Mouse (Mus musculus) heart, embryonic 16.5 days (tissue): ENCODE data around the gene Troap. TPM values are rescaled to one million over a fixed set of nuclear protein-coding genes. Genes with fewer than 3 reads are reported as not detected.

Experiments used
- ATAC-seq: fragments of 200-750 bp; cut with Nextera tagmentation; replicated peaks from 2 replicates; pipeline ENCODE4 v1.8.0; 2017; ENCODE audit warnings: moderate number of reproducible peaks; ENCODE audit not compliant: insufficient read depth, low FRiP score; ENCODE audit errors: extremely low read depth
- H3K27ac ChIP-seq: fragments of 300-500 bp; sonication (generic); 2 replicates; pipeline ENCODE4 v1.5.1; 2014; ENCODE audit warnings: mild to moderate bottlenecking, low read length, control low read depth, moderate library complexity
- H3K27me3 ChIP-seq: fragments of 300-500 bp; sonication (generic); 2 replicates; pipeline ENCODE4 v1.6.1; 2014; ENCODE audit warnings: low read length, mixed read lengths; ENCODE audit not compliant: control insufficient read depth, insufficient read depth
- H3K36me3 ChIP-seq: fragments of 300-500 bp; sonication (generic); 2 replicates; pipeline ENCODE4 v1.6.1; 2014; ENCODE audit not compliant: control insufficient read depth, insufficient read depth
- H3K4me1 ChIP-seq: fragments of 300-500 bp; sonication (generic); 2 replicates; pipeline ENCODE4 v1.6.1; 2014; ENCODE audit warnings: low read length, mixed read lengths; ENCODE audit not compliant: control insufficient read depth, insufficient read depth
- H3K4me2 ChIP-seq: fragments of 300-500 bp; sonication (generic); 2 replicates; pipeline ENCODE4 v1.6.1; 2014; ENCODE audit warnings: low read depth, mild to moderate bottlenecking, control low read depth, low read length
- H3K4me3 ChIP-seq: fragments of 300-500 bp; sonication (generic); 2 replicates; pipeline ENCODE4 v1.5.1; 2014; ENCODE audit warnings: mild to moderate bottlenecking, control low read depth, low read length
- H3K9ac ChIP-seq: fragments of 300-500 bp; sonication (generic); 2 replicates; pipeline ENCODE4 v1.6.1; 2014; ENCODE audit warnings: low read length, control low read depth
- H3K9me3 ChIP-seq: fragments of 300-500 bp; sonication (generic); replicated peaks from 2 replicates; pipeline ENCODE4 v1.6.1; 2016; ENCODE audit warnings: low read length; ENCODE audit not compliant: control insufficient read depth
- WGBS: fragments of 180-500 bp; shearing (Covaris S2); extraction: QIAGEN DNeasy Blood & Tissue Kit; methylation state at CpG from one replicate; pipeline ENCODE4 v1.1.7; 2014; 5-methylcytosine and 5-hydroxymethylcytosine counted together
- polyA plus RNA-seq: library from polyadenylated mRNA; unstranded; fragments of >200 nt; fragmentation: Nextera tagmentation; extraction: Ambion mirVana; gene quantifications from 2 replicates; pipeline ENCODE4 v1.2.1, GENCODE M21; 2015

The Troap gene
- polyA plus RNA-seq, 1 experiment from 2014 or later: 29.4 TPM

DNA sequence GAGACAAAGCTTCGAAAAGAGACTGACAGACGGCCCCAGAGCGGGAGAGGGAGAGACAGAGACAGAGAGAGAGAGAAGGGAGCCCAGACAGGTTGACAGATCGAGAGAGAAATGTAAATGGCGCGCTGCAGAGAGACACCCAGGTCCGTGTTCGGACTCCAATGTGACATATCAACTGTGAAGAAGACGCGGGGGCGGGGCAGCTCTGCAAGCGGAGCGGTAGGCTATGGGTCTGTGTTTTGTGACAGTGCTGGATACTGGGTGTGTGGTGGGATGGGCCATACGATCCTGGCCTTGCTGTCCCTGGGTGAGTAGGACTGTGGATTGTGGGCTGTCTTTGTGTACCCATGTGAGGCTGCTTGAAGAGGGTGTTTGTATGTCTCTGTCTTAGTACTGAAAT, 14.7 kb downstream of the Troap start:
- H3K4me1 ChIP-seq: peaks cover 8% of the 10 kb centered on the region
- no peak overlapping the region for H3K9ac ChIP-seq
- no peaks in the 10 kb centered on the region for H3K36me3 ChIP-seq
- H3K27ac ChIP-seq: no peak overlapping the region
- H3K9me3 ChIP-seq: no peaks in the 10 kb centered on the region
- WGBS: 14% methylated on average over 14 of the region's 14 CpGs
- H3K4me2 ChIP-seq: peak overlapping the region; percentile 59
- ATAC-seq: no peak
- H3K4me3 ChIP-seq: 0 out of 2 replicates have a peak overlapping the region, but pooled peaks have one; percentile 4
- peaks cover 87% of the 10 kb centered on the region for H3K27me3 ChIP-seq

DNA sequence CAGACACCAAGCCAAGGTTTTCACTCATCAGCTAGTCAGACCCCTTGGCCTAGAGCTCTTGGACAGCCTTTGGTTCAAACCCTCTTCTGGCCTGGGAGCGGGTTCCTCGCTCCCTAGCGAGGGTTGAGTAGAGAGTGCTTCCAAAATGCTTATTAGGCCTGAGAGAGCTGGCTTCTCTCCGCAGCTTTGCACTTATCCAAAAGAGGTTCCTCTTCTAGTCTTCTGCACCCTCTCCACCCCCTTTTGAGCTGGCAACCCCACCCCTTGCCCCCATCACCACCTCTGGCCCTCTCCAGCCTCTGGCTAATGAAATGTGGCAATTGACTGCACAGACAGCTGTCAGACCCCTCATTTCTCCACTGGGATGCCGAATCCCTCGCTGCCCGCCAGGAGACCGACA, 18.5 kb downstream of the Troap start, which contains the start of gene Dnajc22:
Dnajc22 (plus strand) TSS at position 301 of the 400 bp plus-strand sequence.
- peak within 1 kb of the TSS; percentile 75 for H3K4me2 ChIP-seq
- peaks cover 90% of the 10 kb centered on the region for H3K27me3 ChIP-seq
- WGBS: 55% methylated on average over 8 of the region's 8 CpGs
- peak within 1 kb of the TSS; percentile 35 for H3K9ac ChIP-seq
- H3K27ac ChIP-seq: no peak within 1 kb of the TSS
- no peak for ATAC-seq
- peaks cover 22% of the 10 kb centered on the region for H3K4me1 ChIP-seq
- H3K36me3 ChIP-seq: no peaks in the 10 kb centered on the region
- no peaks in the 10 kb centered on the region for H3K9me3 ChIP-seq
- peak within 1 kb of the TSS; percentile 49 for H3K4me3 ChIP-seq

DNA sequence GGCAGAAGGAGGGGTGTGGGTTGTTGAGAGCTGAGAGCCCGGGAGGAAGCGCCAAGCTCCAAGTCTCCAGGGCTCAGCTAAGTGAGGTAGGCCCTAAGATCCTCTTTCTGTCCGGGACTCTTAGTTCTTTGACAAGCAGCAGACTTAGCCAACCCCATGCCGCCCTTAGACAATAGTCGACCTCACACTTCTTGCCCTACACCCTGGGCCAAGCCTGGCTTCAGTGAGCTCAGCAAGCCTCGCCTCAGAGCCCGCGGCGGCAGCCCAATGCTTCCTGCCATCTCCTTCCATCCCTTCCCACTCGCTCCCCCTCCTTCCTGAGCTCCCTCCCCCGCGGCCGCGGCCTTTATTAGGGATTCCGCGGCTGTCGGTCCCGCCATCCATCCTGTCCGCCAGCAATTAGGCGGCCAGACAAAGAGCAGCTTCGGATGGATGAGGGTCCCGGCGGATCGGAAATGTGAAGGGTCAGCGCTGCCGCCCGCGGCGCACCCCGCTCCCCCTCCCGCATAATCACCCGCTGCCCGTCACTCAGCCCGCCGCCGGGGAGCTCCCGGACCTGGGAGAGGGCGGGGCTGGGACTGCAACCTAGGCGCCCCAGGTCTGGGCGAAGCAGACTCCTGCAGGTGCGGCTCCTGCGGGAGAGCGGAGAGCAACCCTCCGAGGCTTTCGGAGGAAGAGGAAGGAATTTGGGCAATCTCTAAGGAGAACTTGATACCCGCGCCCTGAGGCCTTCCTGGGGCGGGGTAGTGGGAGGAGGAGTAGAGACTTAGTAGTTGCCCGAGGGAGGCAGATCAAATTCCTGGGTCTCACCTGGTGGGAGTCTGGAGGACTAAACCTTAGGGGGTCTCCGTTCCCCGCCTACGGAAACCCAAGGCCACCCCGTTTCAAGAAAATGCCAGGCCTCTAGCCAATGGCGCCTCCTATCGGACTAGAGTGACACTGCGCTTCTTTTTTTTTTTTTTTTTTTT, 19.2 kb downstream of the Troap start:
- peak overlapping the region; percentile 35 for H3K9ac ChIP-seq
- H3K27ac ChIP-seq: no peak overlapping the region
- no peaks in the 10 kb centered on the region for H3K9me3 ChIP-seq
- peak overlapping the region; percentile 49 for H3K4me3 ChIP-seq
- peak overlapping the region; percentile 75 for H3K4me2 ChIP-seq
- H3K27me3 ChIP-seq: peaks cover 85% of the 10 kb centered on the region
- no peaks in the 10 kb centered on the region for H3K36me3 ChIP-seq
- ATAC-seq: no peak
- peaks cover 27% of the 10 kb centered on the region for H3K4me1 ChIP-seq
- 2% methylated on average over 56 of the region's 56 CpGs for WGBS

DNA sequence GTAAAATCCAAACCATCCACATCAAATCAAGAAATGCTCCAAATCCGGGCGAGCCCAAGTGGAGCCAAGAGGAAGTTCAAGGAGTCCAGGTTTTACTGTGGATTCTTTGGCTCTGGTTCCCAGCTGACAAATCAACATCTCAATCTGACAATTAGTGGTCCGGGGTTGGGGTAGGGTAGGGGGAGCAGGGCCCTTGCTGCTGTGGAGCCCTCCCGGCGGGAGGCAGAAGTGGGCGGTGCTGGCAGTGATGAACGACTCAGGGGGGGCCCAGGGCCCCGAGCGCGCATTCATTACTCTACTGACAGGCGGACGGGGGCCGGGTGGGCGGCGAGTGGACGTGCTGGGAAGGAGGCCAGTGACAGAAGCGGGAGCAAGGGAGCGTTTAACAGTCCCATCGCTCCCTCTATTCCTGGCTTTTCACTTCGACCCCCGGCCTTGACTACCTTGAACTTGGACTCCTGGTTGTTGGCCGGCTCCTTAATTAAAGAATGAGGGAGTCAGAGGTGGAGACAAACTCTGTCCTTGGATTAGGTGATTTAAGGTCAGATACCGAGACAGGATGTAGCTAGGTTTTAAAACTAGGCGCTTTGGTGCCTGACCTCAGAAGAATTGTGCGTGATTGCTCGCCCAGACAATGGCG, 20.4 kb downstream of the Troap start:
- no peak for ATAC-seq
- peaks cover 83% of the 10 kb centered on the region for H3K27me3 ChIP-seq
- peaks cover 23% of the 10 kb centered on the region for H3K4me1 ChIP-seq
- H3K9me3 ChIP-seq: no peaks in the 10 kb centered on the region
- no peak overlapping the region for H3K27ac ChIP-seq
- H3K4me2 ChIP-seq: peak overlapping the region; percentile 1; the same call in 1 of the 2 replicates
- WGBS: 4% methylated on average over 27 of the region's 27 CpGs
- no peak overlapping the region for H3K4me3 ChIP-seq
- H3K9ac ChIP-seq: no peak overlapping the region
- no peaks in the 10 kb centered on the region for H3K36me3 ChIP-seq

DNA sequence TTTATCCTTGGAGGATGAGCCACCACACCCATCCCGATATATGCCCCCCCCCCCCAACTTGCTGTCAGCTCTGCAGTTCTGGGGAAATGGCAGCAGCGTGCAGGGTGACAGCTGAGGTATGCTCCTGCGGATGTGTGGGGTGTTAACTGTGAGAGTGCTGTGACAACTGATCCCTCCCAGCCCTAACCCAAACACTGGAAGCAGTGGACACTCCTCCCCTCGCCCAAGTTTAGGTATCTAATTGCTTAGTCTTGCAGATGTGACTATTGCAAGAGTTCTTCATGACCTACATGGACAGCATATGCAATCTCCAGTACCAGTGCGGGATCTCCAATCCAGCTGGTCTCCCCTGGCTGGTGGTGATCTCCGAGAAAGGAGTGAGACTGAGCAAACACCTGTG, 21.0 kb downstream of the Troap start:
- Histone ChIP-seq H3K9ac (no peak overlapping the region), H3K27ac (no peak overlapping the region), H3K9me3 (no peaks in the 10 kb centered on the region), H3K4me2 (no peak overlapping the region), H3K4me3 (no peak overlapping the region), H3K4me1 (peaks cover 23% of the 10 kb centered on the region), H3K36me3 (no peaks in the 10 kb centered on the region), H3K27me3 (peaks cover 77% of the 10 kb centered on the region)
- no peak for ATAC-seq
- WGBS: 19% methylated on average over 6 of the region's 6 CpGs

- ATAC-seq: no peak
- Histone ChIP-seq H3K9me3 (no peaks in the 10 kb centered on the region), H3K36me3 (no peaks in the 10 kb centered on the region), H3K4me3 (peak overlapping the region; percentile 53), H3K4me1 (peaks cover 23% of the 10 kb centered on the region), H3K27ac (no peak overlapping the region), H3K4me2 (peak overlapping the region; percentile 79), H3K9ac (no peak overlapping the region; the same call in 1 of the 2 replicates), H3K27me3 (peaks cover 69% of the 10 kb centered on the region)
- WGBS: 8% methylated on average over 24 of the region's 24 CpGs
These were observed 21.9 kb downstream of the Troap start for GRCm38 (mm10) chr15:99096061-99096793.

DNA sequence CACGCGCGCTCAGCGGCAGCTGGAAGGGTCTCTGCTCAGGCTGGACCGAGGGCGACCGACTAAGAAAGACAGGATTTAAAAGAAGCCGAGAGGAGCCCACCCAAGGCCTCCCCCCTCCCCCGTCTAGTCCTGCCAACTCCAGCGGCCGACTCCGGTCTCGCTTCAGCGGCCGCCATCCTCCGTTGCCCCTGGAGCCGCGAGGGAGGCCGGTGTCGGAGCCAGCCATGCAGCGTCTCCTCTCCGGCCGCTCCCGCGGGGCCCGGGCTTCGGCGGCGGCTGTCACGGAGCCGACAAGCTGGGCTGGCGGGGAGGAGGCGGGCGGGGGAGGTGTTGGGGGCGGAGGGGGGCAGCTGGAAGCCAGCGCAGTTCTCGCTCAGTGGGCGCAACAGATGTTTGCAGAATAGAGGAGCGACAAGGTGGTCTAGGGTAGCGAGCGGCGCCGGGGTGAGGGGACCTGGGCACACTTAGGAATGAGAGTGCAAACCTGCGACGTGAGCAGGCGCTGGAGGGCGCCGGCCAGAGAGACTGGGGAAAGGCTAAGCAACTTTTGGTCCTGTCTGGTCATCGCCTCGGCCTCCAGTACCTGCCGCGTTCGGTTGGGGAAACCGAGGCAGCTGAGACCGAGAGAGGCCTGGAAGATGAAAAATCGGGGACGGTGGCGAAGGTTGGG, 22.6 kb downstream of the Troap start:
- Histone ChIP-seq H3K9me3 (no peaks in the 10 kb centered on the region), H3K4me2 (peak overlapping the region; percentile 79), H3K9ac (peak overlapping the region; percentile 49), H3K4me3 (peak overlapping the region; percentile 53), H3K27me3 (peaks cover 63% of the 10 kb centered on the region), H3K4me1 (peaks cover 23% of the 10 kb centered on the region), H3K27ac (no peak overlapping the region), H3K36me3 (no peaks in the 10 kb centered on the region)
- no peak for ATAC-seq
- WGBS: under 1% methylated on average over 53 of the region's 58 CpGs

DNA sequence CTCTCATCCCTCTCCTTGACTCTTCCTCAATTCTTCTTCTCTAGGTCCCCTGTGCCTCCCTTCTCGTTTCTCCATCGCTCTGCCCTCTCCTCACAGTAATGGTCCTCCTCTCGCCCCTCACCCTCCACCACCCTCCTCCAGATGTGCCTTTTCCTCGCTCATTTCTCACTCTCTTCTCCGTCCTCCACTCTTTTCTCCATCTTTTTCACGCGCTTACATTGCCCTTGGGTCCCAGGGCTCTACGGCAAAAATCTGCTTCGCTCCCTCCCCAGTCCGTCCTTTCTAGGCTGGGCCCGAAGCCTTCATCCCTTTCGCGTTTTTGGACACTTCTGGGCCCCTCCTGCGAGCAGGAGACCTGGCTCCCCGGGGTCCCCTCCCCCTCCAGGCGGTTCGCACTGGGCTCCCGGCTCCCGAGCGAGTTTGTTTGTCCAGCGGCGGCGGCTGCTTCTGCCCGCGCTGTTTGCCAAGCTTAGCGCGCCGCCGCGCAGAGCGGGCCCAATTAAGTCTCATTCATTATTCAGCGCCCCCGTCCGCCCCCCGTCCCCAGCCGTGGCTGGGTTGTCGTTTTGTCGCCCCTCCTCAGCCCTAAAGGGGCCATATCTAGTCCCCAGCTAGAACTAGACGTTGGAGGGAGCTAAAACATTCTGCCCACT, 23.6 kb downstream of the Troap start:
- no peaks in the 10 kb centered on the region for H3K9me3 ChIP-seq
- peaks cover 53% of the 10 kb centered on the region for H3K27me3 ChIP-seq
- peaks cover 23% of the 10 kb centered on the region for H3K4me1 ChIP-seq
- H3K4me3 ChIP-seq: peak overlapping the region; percentile 53
- WGBS: 1% methylated on average over 39 of the region's 39 CpGs
- H3K36me3 ChIP-seq: no peaks in the 10 kb centered on the region
- peak overlapping the region; percentile 63 for H3K9ac ChIP-seq
- H3K4me2 ChIP-seq: peak overlapping the region; percentile 79
- H3K27ac ChIP-seq: no peak overlapping the region
- ATAC-seq: no peak
